Mouse (Mus musculus) G1E (cell line): ENCODE measurements around the gene Apom.

Experiments
- CTCF ChIP-seq: IDR thresholded peaks from 2 replicates; pipeline ENCODE4 v1.5.1; 2012; ENCODE audit warnings: low read depth, low read length, inconsistent platforms, mixed read lengths
- GATA1 ChIP-seq: IDR thresholded peaks from 2 replicates; pipeline ENCODE4 v1.6.1; 2012; ENCODE audit warnings: borderline replicate concordance, low read length, inconsistent platforms, mixed read lengths

GRCm38 (mm10) chr17:35096597-35096996 is 35.3 kb downstream of the Apom start:
- TF ChIP-seq CTCF, result no peak
- TF ChIP-seq GATA1, result no peak
